Mouse (Mus musculus): Measurements from ENCODE around the gene Qrich2. TPM values are rescaled to one million over a fixed set of nuclear protein-coding genes. Genes with fewer than 3 reads are reported as not detected.
A peak's percentile ranks its signal among the peaks of the same experiment; 100 is the strongest.

Qrich2 gene
- total and polyA plus RNA-seq, 3 experiments, result 0.23 TPM; not detected in 2

DNA sequence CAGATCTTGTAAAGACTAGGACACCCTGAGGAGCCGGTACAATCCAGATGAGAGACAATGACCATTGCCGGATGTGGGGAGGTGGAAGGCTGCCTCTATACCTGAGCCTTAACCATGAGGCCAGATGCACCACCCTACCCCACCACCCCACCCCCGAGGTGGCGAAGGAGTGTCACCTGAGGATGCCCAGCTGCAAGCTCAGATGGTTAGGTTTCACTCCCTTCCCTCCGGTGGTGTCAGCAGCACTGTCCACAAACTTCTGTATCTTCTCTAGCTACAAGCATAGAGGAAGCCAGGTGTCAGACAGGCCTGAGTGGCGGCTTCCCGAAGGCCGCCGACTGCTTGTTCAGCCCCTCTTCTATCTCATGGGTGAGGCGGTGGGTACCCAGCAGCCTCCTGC is 12.2 kb downstream of the Qrich2 start:
- no peak for DNase-seq
- H3K36me3 ChIP-seq (ENCODE audit: control insufficient read depth, insufficient read depth, low read length), result no peaks in the 10 kb centered on the region
- 77% methylated on average over 10 of the region's 10 CpGs for WGBS
- no peak overlapping the region for H3K27ac ChIP-seq
- no peaks in the 10 kb centered on the region for H3K27me3 ChIP-seq (ENCODE audit: control insufficient read depth, insufficient read depth, low read length)
- no peaks in the 10 kb centered on the region for H3K4me1 ChIP-seq (ENCODE audit: control insufficient read depth, insufficient read depth, low read length)
- H3K9ac ChIP-seq (ENCODE audit: low read depth, low read length), result no peak overlapping the region
- intact Hi-C loops (cut with DNase I), result no loop called here
- TF ChIP-seq POLR2A (IDR thresholded peaks at IDR 0.05; ENCODE audit: insufficient read depth, low read depth, low read length) (no peak), EP300 (IDR thresholded peaks at IDR 0.05; ENCODE audit: insufficient read depth, low read depth, low read length) (no peak), CTCF (IDR thresholded peaks at IDR 0.05) (no peak)
- H3K79me2 ChIP-seq (replicated peaks; ENCODE audit: control insufficient read depth, insufficient read depth, low read length), result no peaks in the 10 kb centered on the region
- no peak overlapping the region for H3K4me3 ChIP-seq

GRCm38 (mm10) chr11:116449341-116449740 is 16.7 kb downstream of the Qrich2 start:
- 89% methylated on average over 3 of the region's 3 CpGs for WGBS
- no peak for DNase-seq
- Histone ChIP-seq H3K27me3 (ENCODE audit: control insufficient read depth, insufficient read depth, low read length) (peaks cover 3% of the 10 kb centered on the region; the same call in 1 of the 2 replicates), H3K9ac (ENCODE audit: low read depth, low read length) (no peak overlapping the region), H3K36me3 (ENCODE audit: control insufficient read depth, insufficient read depth, low read length) (no peaks in the 10 kb centered on the region), H3K27ac (no peak overlapping the region), H3K79me2 (replicated peaks; ENCODE audit: control insufficient read depth, insufficient read depth, low read length) (no peaks in the 10 kb centered on the region), H3K4me3 (no peak overlapping the region), H3K4me1 (ENCODE audit: control insufficient read depth, insufficient read depth, low read length) (no peaks in the 10 kb centered on the region)
- intact Hi-C loops (cut with DNase I), result loop anchor here (5.0 kb wide), 1 partner anchor 62 kb away; no protein-coding TSS in a partner anchor
- TF ChIP-seq CTCF (IDR thresholded peaks at IDR 0.05) (no peak), POLR2A (IDR thresholded peaks at IDR 0.05; ENCODE audit: insufficient read depth, low read depth, low read length) (no peak), EP300 (IDR thresholded peaks at IDR 0.05; ENCODE audit: insufficient read depth, low read depth, low read length) (no peak)

GRCm38 (mm10) chr11:116447822-116448221 is 18.2 kb downstream of the Qrich2 start:
- peaks cover 3% of the 10 kb centered on the region; the same call in 1 of the 2 replicates for H3K27me3 ChIP-seq (ENCODE audit: control insufficient read depth, insufficient read depth, low read length)
- H3K27ac ChIP-seq, result no peak overlapping the region
- no peaks in the 10 kb centered on the region for H3K79me2 ChIP-seq (replicated peaks; ENCODE audit: control insufficient read depth, insufficient read depth, low read length)
- intact Hi-C loops (cut with DNase I), result loop anchor here (5.0 kb wide), 1 partner anchor 61 kb away; no protein-coding TSS in a partner anchor
- no peak overlapping the region for H3K9ac ChIP-seq (ENCODE audit: low read depth, low read length)
- no peak for TF ChIP-seq CTCF (IDR thresholded peaks at IDR 0.05)
- no peak for TF ChIP-seq EP300 (IDR thresholded peaks at IDR 0.05; ENCODE audit: insufficient read depth, low read depth, low read length)
- no peak for TF ChIP-seq POLR2A (IDR thresholded peaks at IDR 0.05; ENCODE audit: insufficient read depth, low read depth, low read length)
- H3K36me3 ChIP-seq (ENCODE audit: control insufficient read depth, insufficient read depth, low read length), result no peaks in the 10 kb centered on the region
- no peaks in the 10 kb centered on the region for H3K4me1 ChIP-seq (ENCODE audit: control insufficient read depth, insufficient read depth, low read length)
- 53% methylated on average over 5 of the region's 5 CpGs for WGBS
- no peak for DNase-seq
- H3K4me3 ChIP-seq, result no peak overlapping the region

- no peak overlapping the region for H3K4me3 ChIP-seq
- no peak overlapping the region for H3K9ac ChIP-seq (ENCODE audit: low read depth, low read length)
- 13% methylated on average over 19 of the region's 19 CpGs for WGBS
- H3K79me2 ChIP-seq (replicated peaks; ENCODE audit: control insufficient read depth, insufficient read depth, low read length), result no peaks in the 10 kb centered on the region
- no peak for DNase-seq
- H3K36me3 ChIP-seq (ENCODE audit: control insufficient read depth, insufficient read depth, low read length), result no peaks in the 10 kb centered on the region
- peaks cover 3% of the 10 kb centered on the region; the same call in 1 of the 2 replicates for H3K27me3 ChIP-seq (ENCODE audit: control insufficient read depth, insufficient read depth, low read length)
- no peak overlapping the region for H3K27ac ChIP-seq
- no peaks in the 10 kb centered on the region for H3K4me1 ChIP-seq (ENCODE audit: control insufficient read depth, insufficient read depth, low read length)
- intact Hi-C loops (cut with DNase I), result loop anchor here (1.0 to 5.0 kb wide), 4 partner anchors 59 to 220 kb away; no protein-coding TSS in a partner anchor
- TF ChIP-seq EP300 (IDR thresholded peaks at IDR 0.05; ENCODE audit: insufficient read depth, low read depth, low read length) (no peak), CTCF (IDR thresholded peaks at IDR 0.05) (no peak), POLR2A (IDR thresholded peaks at IDR 0.05; ENCODE audit: insufficient read depth, low read depth, low read length) (no peak)
Observed at GRCm38 (mm10) chr11:116446308-116446887, 19.6 kb downstream of the Qrich2 start.

- WGBS, result 42% methylated on average over 16 of the region's 16 CpGs
- Histone ChIP-seq H3K4me1 (ENCODE audit: control insufficient read depth, insufficient read depth, low read length) (no peaks in the 10 kb centered on the region), H3K4me3 (no peak overlapping the region), H3K27me3 (ENCODE audit: control insufficient read depth, insufficient read depth, low read length) (peaks cover 3% of the 10 kb centered on the region; the same call in 1 of the 2 replicates), H3K79me2 (replicated peaks; ENCODE audit: control insufficient read depth, insufficient read depth, low read length) (no peaks in the 10 kb centered on the region), H3K9ac (ENCODE audit: low read depth, low read length) (no peak overlapping the region), H3K27ac (no peak overlapping the region), H3K36me3 (ENCODE audit: control insufficient read depth, insufficient read depth, low read length) (no peaks in the 10 kb centered on the region)
- intact Hi-C loops (cut with DNase I), result loop anchor here (1.0 to 5.0 kb wide), 4 partner anchors 58 to 219 kb away; no protein-coding TSS in a partner anchor
- TF ChIP-seq CTCF (IDR thresholded peaks at IDR 0.05) (peak; percentile 87), EP300 (IDR thresholded peaks at IDR 0.05; ENCODE audit: insufficient read depth, low read depth, low read length) (peak; percentile 99), POLR2A (IDR thresholded peaks at IDR 0.05; ENCODE audit: insufficient read depth, low read depth, low read length) (no peak)
- peak; percentile 86 to 95 for DNase-seq
Observed at GRCm38 (mm10) chr11:116445596-116446307, 20.3 kb downstream of the Qrich2 start.

DNA sequence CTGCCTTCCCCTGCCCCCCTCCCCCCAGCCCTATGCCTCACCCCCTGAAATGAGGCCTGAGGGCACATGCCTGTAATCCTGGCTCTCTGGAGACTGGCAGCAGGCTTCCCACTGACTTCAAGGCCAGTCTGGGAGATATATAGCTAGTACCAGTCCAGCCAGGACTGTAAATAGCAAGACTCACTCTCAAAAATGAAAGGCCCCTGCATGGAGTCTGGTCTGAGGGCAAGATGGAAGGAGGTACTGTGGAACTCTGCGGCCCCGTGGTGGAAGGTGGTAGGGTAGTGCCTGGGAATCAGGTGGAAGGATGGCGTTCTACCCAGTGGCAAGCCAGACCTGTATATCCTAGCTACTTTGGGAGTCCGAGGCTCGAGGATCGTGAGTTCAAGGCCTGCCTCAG is 22.1 kb downstream of the Qrich2 start:
- H3K36me3 ChIP-seq (ENCODE audit: control insufficient read depth, insufficient read depth, low read length), result no peaks in the 10 kb centered on the region
- H3K27ac ChIP-seq, result no peak overlapping the region
- no peaks in the 10 kb centered on the region for H3K79me2 ChIP-seq (replicated peaks; ENCODE audit: control insufficient read depth, insufficient read depth, low read length)
- no peak for DNase-seq
- TF ChIP-seq EP300 (IDR thresholded peaks at IDR 0.05; ENCODE audit: insufficient read depth, low read depth, low read length), result no peak
- no peak for TF ChIP-seq POLR2A (IDR thresholded peaks at IDR 0.05; ENCODE audit: insufficient read depth, low read depth, low read length)
- TF ChIP-seq CTCF (IDR thresholded peaks at IDR 0.05), result no peak
- no peak overlapping the region for H3K9ac ChIP-seq (ENCODE audit: low read depth, low read length)
- 88% methylated on average over 6 of the region's 6 CpGs for WGBS
- intact Hi-C loops (cut with DNase I), result loop anchor here (5.0 kb wide), 1 partner anchor 47 kb away; no protein-coding TSS in a partner anchor
- H3K27me3 ChIP-seq (ENCODE audit: control insufficient read depth, insufficient read depth, low read length), result peaks cover 3% of the 10 kb centered on the region; the same call in 1 of the 2 replicates
- no peak overlapping the region for H3K4me3 ChIP-seq
- H3K4me1 ChIP-seq (ENCODE audit: control insufficient read depth, insufficient read depth, low read length), result peaks cover 4% of the 10 kb centered on the region
